Mouse (Mus musculus) embryo, embryonic 11 days (tissue): ENCODE measurements around the gene Gm12248.
A peak's percentile ranks its signal among the peaks of the same experiment; 100 is the strongest.

Source experiments
- DNase-seq: peaks from one replicate; pipeline ENCODE4 v3.0.0-alpha.2; 2015

Gm12248 gene

GRCm38 (mm10) chr11:58093021-58093528, at the start of gene Gm12248:
Gm12248 (minus strand) TSS chr11:58093134.
- DNase-seq: peak; percentile 58

DNA sequence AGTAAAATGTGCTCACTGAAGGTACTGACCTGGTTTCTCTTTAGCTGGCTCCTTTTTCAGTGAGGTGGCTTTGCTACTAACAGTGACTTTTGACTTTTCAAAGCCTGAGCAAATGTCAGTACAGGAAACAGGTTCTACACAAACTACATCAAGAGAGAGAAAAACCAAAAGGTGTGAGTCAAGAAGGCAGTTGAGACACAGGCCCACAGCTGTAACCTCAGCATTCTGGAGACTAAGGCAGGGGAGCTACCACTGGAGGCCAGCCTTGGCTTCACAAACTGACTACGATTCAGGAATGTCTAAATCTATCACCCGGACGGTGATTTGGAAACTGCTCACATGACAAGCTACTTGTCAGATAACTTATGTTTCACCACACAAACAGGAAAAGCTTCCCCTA, 46.5 kb upstream of the Gm12248 start:
- DNase-seq: no peak

GRCm38 (mm10) chr11:58138821-58139220, 45.9 kb upstream of the Gm12248 start:
- DNase-seq: no peak

GRCm38 (mm10) chr11:58136677-58137076, 43.7 kb upstream of the Gm12248 start:
- DNase-seq: no peak

DNA sequence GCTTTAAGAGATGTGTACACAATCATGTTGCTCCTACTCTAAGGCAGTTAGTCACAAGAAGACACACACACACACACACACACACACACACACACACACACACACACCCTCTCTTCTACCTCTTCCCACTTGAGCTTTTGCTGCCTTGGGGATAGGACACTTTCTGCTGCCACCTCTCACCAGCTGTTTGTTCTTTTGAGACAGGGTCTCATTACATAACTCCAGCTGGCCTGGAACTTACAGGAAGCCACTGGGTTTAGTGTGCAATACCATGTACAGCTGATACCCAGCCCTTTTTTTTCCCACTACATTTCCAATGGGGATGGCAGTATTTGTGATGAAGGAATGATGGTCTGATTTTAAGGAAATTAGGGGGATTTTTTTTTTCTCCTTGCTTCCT, 42.4 kb upstream of the Gm12248 start:
- no peak for DNase-seq

- no peak for DNase-seq
Measured at GRCm38 (mm10) chr11:58134869-58135268, 41.9 kb upstream of the Gm12248 start.

- DNase-seq: no peak
Measured at GRCm38 (mm10) chr11:58132026-58132425, 39.1 kb upstream of the Gm12248 start.

DNA sequence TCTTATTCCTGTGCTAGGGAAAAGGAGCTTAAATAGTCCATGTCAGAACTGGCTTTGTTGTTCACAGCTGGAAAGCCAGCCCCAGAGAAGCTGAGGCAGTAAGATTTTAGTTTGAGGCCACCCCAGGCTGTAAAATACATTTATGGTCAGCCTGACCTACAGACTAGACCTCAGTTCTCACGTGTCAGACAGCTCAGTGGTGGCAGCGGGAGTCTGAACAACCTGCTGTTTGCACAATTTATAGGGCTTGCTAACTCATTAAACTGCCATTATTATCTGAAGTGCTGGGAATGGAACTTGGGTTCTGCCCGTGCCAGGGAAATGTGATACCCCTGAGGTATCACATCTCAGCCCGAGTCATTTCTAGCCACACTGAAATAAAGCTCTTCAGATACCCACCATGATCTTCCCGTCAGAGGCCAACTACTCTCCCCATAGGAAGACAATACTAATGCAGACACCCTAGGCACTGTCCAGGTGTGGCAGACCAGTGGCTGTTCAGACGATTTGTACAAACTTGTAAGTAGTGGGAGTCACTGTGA, 36.4 kb upstream of the Gm12248 start:
- DNase-seq: no peak

GRCm38 (mm10) chr11:58127544-58127943, 34.6 kb upstream of the Gm12248 start:
- no peak for DNase-seq

GRCm38 (mm10) chr11:58126397-58127160, 33.6 kb upstream of the Gm12248 start:
- DNase-seq: peak; percentile 27

DNA sequence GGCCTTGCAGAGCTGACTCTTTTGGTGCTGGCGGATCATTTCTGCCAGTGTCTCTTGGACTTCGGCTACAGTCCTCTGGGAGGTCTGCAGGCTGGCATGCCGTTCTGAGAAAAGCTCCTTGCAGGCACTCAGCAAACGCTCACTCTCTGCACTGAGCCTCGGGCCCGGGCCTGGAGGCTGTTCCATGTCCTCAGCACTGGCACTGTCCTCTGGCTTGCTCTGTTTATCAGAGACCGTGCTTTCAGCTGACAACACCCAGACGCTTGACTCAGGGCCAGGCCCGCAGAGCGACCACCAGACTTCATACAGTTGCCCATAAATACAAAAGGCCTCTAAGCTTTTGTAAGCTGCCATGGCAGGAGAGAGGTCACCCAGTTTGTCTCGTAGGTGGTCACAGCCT, 32.1 kb upstream of the Gm12248 start:
- DNase-seq: no peak

DNA sequence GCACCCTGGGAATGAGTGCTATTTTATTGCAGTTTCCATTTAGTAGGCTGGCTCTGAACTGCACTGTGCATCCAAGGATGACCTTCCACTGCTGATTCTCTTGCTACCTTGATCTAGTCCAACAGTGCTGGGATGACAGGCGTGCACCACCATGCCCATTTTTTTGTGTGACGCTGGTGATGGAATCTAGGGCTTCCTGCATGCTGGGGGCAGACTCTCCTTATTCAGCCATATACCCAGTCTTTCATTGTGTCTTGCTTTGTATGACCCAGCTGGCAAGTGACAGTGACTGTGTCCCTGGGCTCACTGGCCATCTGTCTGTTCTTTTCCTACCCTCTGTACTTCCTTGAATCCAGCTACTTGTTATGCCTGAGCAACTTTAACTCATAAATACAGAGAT, 30.8 kb upstream of the Gm12248 start:
- DNase-seq: no peak

DNA sequence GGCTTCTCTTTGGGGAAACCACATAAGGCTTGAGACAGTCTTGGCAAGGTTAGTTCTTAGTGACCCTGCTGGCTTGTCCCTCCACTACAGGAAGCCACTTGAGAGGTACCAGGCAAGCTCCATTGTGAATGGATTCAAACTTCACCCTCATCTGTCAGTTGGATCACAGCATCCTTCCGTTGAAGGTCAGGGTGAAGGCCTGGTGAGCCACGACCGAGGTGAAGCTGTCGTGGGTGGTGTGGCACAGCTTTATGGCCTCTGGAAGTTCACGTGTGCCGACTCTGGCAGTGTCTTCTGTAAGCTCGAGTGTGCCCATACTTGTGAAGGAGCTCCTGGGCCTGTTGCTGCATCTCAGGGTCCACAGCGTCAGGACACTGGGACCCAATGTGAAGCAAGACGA, 28.4 kb upstream of the Gm12248 start:
- DNase-seq: no peak

- no peak for DNase-seq
Measured at GRCm38 (mm10) chr11:58120655-58121054, 27.7 kb upstream of the Gm12248 start.

DNA sequence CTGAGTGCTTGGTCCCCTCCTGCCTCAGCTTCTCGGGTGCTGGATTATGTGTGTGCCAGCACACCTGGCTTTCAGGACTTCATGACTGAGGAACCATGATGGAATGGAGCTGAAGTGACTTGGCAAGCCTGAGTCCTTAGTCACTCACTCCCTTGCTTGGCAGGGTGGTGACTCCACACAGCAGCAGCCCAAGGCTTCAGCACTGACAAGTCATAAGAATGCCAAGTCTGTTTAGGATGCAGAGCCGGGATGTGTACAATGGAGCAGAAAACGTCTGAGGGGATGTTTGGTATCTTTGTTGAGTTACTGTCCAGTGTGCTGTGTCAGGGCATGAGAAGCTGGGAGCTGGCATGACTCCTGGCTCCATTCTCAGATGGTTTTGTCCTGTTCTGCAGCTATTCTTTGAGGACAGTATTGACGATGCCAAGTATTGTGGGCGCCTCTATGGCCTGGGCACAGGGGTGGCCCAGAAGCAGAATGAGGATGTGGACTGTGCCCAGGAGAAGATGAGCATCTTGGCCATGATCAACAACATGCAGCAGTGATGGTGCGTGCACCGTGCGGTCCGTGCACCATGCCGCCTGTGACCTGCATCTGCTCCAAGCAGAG, 24.2 kb upstream of the Gm12248 start:
- DNase-seq: no peak

- no peak for DNase-seq
Measured at GRCm38 (mm10) chr11:58116560-58116959, 23.6 kb upstream of the Gm12248 start.

- no peak for DNase-seq
Measured at GRCm38 (mm10) chr11:58107664-58108337, 14.9 kb upstream of the Gm12248 start.

- DNase-seq: peak; percentile 11
Measured at GRCm38 (mm10) chr11:58107009-58107408, 14.1 kb upstream of the Gm12248 start.

DNA sequence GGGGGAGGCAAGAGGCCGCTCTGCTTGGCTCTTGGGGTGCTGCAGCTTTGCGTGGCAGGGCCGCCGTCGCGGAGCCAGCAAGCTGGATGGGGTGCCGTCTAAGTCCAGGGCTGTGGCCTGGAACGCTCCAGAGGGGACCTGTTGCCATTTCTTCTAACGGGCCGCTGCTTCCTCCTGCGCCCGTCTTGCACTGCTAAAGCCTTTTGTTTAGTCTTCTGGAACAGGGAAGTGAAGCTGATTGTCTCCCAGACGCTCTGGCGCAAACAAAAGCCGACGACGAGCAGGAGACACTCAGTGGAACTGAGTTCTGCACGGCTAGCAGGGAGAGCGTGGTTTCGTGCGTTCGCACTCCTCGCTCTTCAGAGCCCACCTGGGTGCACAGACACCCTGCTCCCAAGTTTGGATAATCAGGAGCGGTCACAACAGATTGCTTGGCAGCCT, 11.4 kb upstream of the Gm12248 start:
- DNase-seq: peak; percentile 60

DNA sequence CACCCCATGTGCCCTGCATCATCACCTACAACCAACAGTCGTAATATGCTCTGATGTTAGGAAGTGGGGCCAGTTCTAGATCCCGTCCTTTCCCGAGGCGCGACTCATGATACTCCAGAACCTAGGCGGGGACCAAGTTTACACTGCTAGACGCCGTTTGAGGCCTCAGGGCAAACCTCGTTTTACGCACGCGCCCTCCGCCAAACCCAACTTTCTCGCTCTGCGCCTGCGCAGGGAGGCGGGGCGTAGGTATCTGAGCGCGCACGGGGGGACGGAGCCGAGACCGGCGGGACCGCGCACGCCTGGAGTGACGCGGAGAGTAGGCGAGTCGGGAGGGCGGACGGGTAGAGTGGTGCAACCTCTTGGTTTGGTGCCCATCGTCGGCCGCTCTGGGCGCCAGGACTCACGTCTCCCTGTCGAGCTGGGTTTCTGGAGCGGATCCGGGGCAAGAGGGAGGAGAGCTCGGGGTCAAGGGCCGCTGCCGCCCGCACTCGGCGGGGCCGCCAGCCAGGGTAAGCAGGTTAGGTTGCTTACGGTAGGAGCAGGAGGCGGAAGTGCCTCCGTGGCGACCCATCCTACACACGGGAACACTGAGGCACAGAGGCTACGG, 10.9 kb upstream of the Gm12248 start, which contains the start of gene Cnot8:
Cnot8 (plus strand) TSS at position 457 of the 610 bp plus-strand sequence.
- DNase-seq: peak; percentile 99

GRCm38 (mm10) chr11:58103344-58103653, 10.4 kb upstream of the Gm12248 start:
- DNase-seq: no peak

- no peak for DNase-seq
Measured at GRCm38 (mm10) chr11:58102581-58103343, 9.8 kb upstream of the Gm12248 start.
